Mouse (Mus musculus) urinary bladder, adult 2 months (tissue): Measurements from ENCODE around the gene Tbc1d32. TPM values are rescaled to one million over a fixed set of nuclear protein-coding genes. Genes with fewer than 3 reads are reported as not detected.

Experiments used
- DNase-seq: peaks from one replicate; pipeline ENCODE4 v3.0.0; 2022; ENCODE audit warnings: low spot score
- polyA plus RNA-seq: library from polyadenylated mRNA; depleted of rRNA; stranded (reverse); fragments of >200 nt; gene quantifications from 2 replicates; pipeline ENCODE4 v1.2.3, GENCODE M21; 2012; rRNA removed

The Tbc1d32 gene
- polyA plus RNA-seq, 1 experiment = 4.4 TPM

- DNase-seq = peak; percentile 46
These were observed 113.4 kb downstream of the Tbc1d32 start for GRCm38 (mm10) chr10:56114951-56115635.

- no peak for DNase-seq
These were observed 121.5 kb downstream of the Tbc1d32 start for GRCm38 (mm10) chr10:56106996-56107334.

- DNase-seq = peak; percentile 46
These were observed 122.0 kb downstream of the Tbc1d32 start, which contains the start of gene Msl3l2 for GRCm38 (mm10) chr10:56106333-56106995. Msl3l2 (plus strand) TSS chr10:56106917.

- DNase-seq = no peak
These were observed 128.7 kb downstream of the Tbc1d32 start for GRCm38 (mm10) chr10:56099641-56100310.

- no peak for DNase-seq
These were observed 129.4 kb downstream of the Tbc1d32 start for GRCm38 (mm10) chr10:56099126-56099525.

- DNase-seq = no peak
These were observed 131.7 kb downstream of the Tbc1d32 start for GRCm38 (mm10) chr10:56096757-56097156.

- DNase-seq = no peak
These were observed 133.9 kb downstream of the Tbc1d32 start for GRCm38 (mm10) chr10:56094586-56094985.

GRCm38 (mm10) chr10:56089714-56090113 is 138.8 kb downstream of the Tbc1d32 start:
- no peak for DNase-seq

GRCm38 (mm10) chr10:56062746-56063145 is 165.7 kb downstream of the Tbc1d32 start:
- DNase-seq = no peak

GRCm38 (mm10) chr10:56061238-56061830 is 167.2 kb downstream of the Tbc1d32 start:
- no peak for DNase-seq

- no peak for DNase-seq
These were observed 169.5 kb downstream of the Tbc1d32 start for GRCm38 (mm10) chr10:56058979-56059422.

GRCm38 (mm10) chr10:56025400-56025799 is 203.1 kb downstream of the Tbc1d32 start:
- no peak for DNase-seq

- no peak for DNase-seq
These were observed 203.9 kb downstream of the Tbc1d32 start for GRCm38 (mm10) chr10:56024579-56024978.

GRCm38 (mm10) chr10:55979898-55980521 is 248.5 kb downstream of the Tbc1d32 start:
- DNase-seq = no peak

- no peak for DNase-seq
These were observed 250.5 kb downstream of the Tbc1d32 start for GRCm38 (mm10) chr10:55978001-55978400.

Other genes with a start within 250 kb of the Tbc1d32 start
- gene Msl3l2, start 121.8 kb downstream of the Tbc1d32 start, polyA plus RNA-seq = 7.8 and 8.4 TPM in 2 replicates
- 11.1 and 16.2 TPM in 2 replicates for gene Gja1, start 148.6 kb upstream of the Tbc1d32 start, polyA plus RNA-seq